Mouse (Mus musculus): ENCODE measurements around the gene Rnf103.

- TF ChIP-seq CTCF (IDR thresholded peaks at IDR 0.05; ENCODE audit: low read depth) (no peak), EP300 (optimal IDR thresholded peaks at IDR 0.05) (no peak)
These were observed 34.1 kb downstream of the Rnf103 start for GRCm38 (mm10) chr6:71527826-71528225.

All from stomach, postnatal 0 days (tissue).